Mouse (Mus musculus) liver, embryonic 11.5 days (tissue): Measurements from ENCODE around the gene Gm37240. TPM values are rescaled to one million over a fixed set of nuclear protein-coding genes. Genes with fewer than 3 reads are reported as not detected.

Experiments
- ATAC-seq: fragments of 200-750 bp; cut with Nextera tagmentation; replicated peaks from 2 replicates; pipeline ENCODE4 v1.8.0; 2017; ENCODE audit warnings: moderate number of reproducible peaks, mild to moderate bottlenecking, moderate TSS enrichment, moderate library complexity; ENCODE audit not compliant: low FRiP score
- DNase-seq: peaks from one replicate; pipeline ENCODE4 v3.0.0-alpha.2; 2017; ENCODE audit warnings: low spot score
- H3K27ac ChIP-seq: fragments of 300-500 bp; sonication (generic); 2 replicates; pipeline ENCODE4 v1.5.1; 2014; ENCODE audit warnings: mild to moderate bottlenecking, low read depth, low read length, control low read depth
- H3K27me3 ChIP-seq: fragments of 300-500 bp; sonication (generic); replicated peaks from 2 replicates; pipeline ENCODE4 v1.6.1; 2014; ENCODE audit warnings: low read length, mixed read lengths; ENCODE audit not compliant: control insufficient read depth, insufficient read depth
- H3K36me3 ChIP-seq: fragments of 300-500 bp; sonication (generic); 2 replicates; pipeline ENCODE4 v1.6.1; 2014; ENCODE audit warnings: mild to moderate bottlenecking, low read length, moderate library complexity, mixed read lengths; ENCODE audit not compliant: control insufficient read depth, insufficient read depth
- H3K4me1 ChIP-seq: fragments of 300-500 bp; sonication (generic); replicated peaks from 2 replicates; pipeline ENCODE4 v1.6.1; 2014; ENCODE audit warnings: low read length, mixed read lengths; ENCODE audit not compliant: control insufficient read depth, insufficient read depth
- H3K4me2 ChIP-seq: fragments of 300-500 bp; sonication (generic); 2 replicates; pipeline ENCODE4 v1.6.1; 2014; ENCODE audit warnings: mild to moderate bottlenecking, control low read depth, moderate library complexity
- H3K4me3 ChIP-seq: fragments of 300-500 bp; sonication (generic); 2 replicates; pipeline ENCODE4 v1.5.1; 2014; ENCODE audit warnings: low read depth, low read length, control low read depth
- H3K9ac ChIP-seq: fragments of 300-500 bp; sonication (generic); 2 replicates; pipeline ENCODE4 v1.6.1; 2014; ENCODE audit warnings: low read depth, low read length, control low read depth
- H3K9me3 ChIP-seq: fragments of 300-500 bp; sonication (generic); 2 replicates; pipeline ENCODE4 v1.6.1; 2016; ENCODE audit warnings: low read length, inconsistent platforms, mixed read lengths; ENCODE audit not compliant: control insufficient read depth
- WGBS: fragments of 180-500 bp; shearing (Covaris S2); extraction: QIAGEN DNeasy Blood & Tissue Kit; methylation state at CpG from one replicate; pipeline ENCODE4 v1.1.7; 2014; 5-methylcytosine and 5-hydroxymethylcytosine counted together
- polyA plus RNA-seq: library from polyadenylated mRNA; unstranded; fragments of >200 nt; fragmentation: Nextera tagmentation; extraction: Ambion mirVana; gene quantifications from 2 replicates; pipeline ENCODE4 v1.2.1, GENCODE M21; 2014

The Gm37240 gene
- polyA plus RNA-seq, 1 experiment from 2014 or later = 1.6 TPM

DNA sequence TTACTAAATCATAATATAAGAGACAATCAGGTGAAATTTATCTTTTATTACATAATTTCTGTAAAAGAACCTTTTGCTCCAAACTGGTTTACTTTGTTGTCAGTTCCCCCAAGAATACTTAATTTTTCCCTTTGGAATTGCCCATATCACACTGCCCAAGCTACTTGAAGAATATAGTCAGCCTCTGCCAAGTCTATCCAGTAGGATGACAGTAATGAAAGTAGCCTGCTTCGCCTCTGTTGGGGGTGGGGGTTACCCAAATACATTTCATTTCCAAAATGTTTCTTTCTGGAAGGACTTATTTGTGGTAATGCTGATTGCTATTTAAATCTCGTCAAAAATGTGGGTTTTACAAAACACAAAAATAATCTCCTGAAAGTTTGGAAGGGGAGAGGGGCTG is 935.6 kb downstream of the Gm37240 start:
- no peak for DNase-seq
- Histone ChIP-seq H3K27me3 (no peaks in the 10 kb centered on the region), H3K4me3 (no peak overlapping the region), H3K36me3 (no peaks in the 10 kb centered on the region), H3K4me2 (peak overlapping the region; percentile 48; the same call in 1 of the 2 replicates), H3K9me3 (no peaks in the 10 kb centered on the region), H3K27ac (no peak overlapping the region), H3K4me1 (no peaks in the 10 kb centered on the region), H3K9ac (no peak overlapping the region)
- no peak for ATAC-seq
- WGBS = 57% methylated on average over 2 of the region's 2 CpGs

DNA sequence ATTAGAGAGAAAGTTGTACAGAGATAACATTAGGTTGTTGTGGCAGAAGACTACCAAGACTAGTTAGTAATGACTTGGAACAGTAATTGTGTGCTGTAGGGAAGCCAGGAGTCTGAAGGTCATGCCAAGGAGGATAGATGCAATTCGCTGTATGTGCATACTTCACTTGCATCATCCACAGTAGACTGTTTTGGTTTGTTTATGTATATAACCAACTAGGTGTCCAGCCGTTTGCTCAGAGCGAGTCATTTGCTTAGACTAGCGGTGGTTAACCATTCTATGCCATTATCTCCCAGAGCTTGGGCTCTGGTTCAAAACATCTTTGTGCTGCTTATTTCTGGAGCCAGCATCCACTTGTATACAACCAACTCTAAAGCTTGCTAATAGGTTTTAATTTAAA is 937.9 kb downstream of the Gm37240 start:
- 89% methylated on average over 4 of the region's 4 CpGs for WGBS
- DNase-seq (no peak), ATAC-seq (no peak)
- Histone ChIP-seq H3K27ac (no peak overlapping the region), H3K4me2 (no peak overlapping the region), H3K9me3 (no peaks in the 10 kb centered on the region), H3K27me3 (no peaks in the 10 kb centered on the region), H3K4me1 (no peaks in the 10 kb centered on the region), H3K36me3 (no peaks in the 10 kb centered on the region), H3K4me3 (no peak overlapping the region), H3K9ac (no peak overlapping the region)

DNA sequence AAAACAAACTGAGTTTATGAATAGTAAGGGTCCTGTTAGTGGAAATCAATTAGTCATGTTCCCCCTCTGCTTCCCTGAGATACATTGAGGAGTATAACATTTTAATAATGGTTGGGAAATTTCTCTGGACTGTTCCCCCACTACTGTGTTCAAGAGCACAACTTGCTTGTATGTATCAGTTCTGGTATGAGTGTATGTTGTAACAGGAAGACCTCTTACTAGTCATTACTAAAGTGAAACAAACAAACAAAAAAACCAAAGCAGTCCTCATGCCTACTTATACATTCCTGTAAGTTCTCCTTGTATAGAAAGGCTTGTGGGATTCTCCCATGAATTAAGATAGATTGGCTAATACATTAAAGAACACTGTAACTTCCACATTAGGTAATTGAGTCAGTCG is 940.9 kb downstream of the Gm37240 start:
- Histone ChIP-seq H3K4me1 (no peaks in the 10 kb centered on the region), H3K36me3 (no peaks in the 10 kb centered on the region), H3K27ac (no peak overlapping the region), H3K9ac (no peak overlapping the region), H3K9me3 (no peaks in the 10 kb centered on the region), H3K27me3 (no peaks in the 10 kb centered on the region), H3K4me3 (no peak overlapping the region), H3K4me2 (no peak overlapping the region)
- DNase-seq (no peak), ATAC-seq (no peak)
- WGBS = 87% methylated on average over 1 of the region's 1 CpGs

GRCm38 (mm10) chr3:84944933-84945332 is 942.4 kb downstream of the Gm37240 start:
- H3K4me1 ChIP-seq = no peaks in the 10 kb centered on the region
- H3K4me3 ChIP-seq = no peak overlapping the region
- ATAC-seq = no peak
- 74% methylated on average over 3 of the region's 3 CpGs for WGBS
- no peaks in the 10 kb centered on the region for H3K27me3 ChIP-seq
- H3K36me3 ChIP-seq = no peaks in the 10 kb centered on the region
- no peak overlapping the region for H3K4me2 ChIP-seq
- DNase-seq = no peak
- H3K9ac ChIP-seq = no peak overlapping the region
- no peaks in the 10 kb centered on the region for H3K9me3 ChIP-seq
- no peak overlapping the region for H3K27ac ChIP-seq

- no peaks in the 10 kb centered on the region for H3K27me3 ChIP-seq
- H3K36me3 ChIP-seq = no peaks in the 10 kb centered on the region
- no peak overlapping the region for H3K9ac ChIP-seq
- no peak overlapping the region for H3K4me2 ChIP-seq
- H3K4me1 ChIP-seq = peaks cover 5% of the 10 kb centered on the region
- no peak overlapping the region for H3K4me3 ChIP-seq
- no peak for DNase-seq
- WGBS = 72% methylated on average over 12 of the region's 12 CpGs
- H3K9me3 ChIP-seq = no peaks in the 10 kb centered on the region
- ATAC-seq = peak; percentile 65
- no peak overlapping the region for H3K27ac ChIP-seq
Measured at GRCm38 (mm10) chr3:84937360-84938355, 949.7 kb downstream of the Gm37240 start.

- whole genome bisulfite sequencing = 70% methylated on average over 5 of the region's 5 CpGs
- Histone ChIP-seq H3K4me3 (no peak overlapping the region), H3K27ac (no peak overlapping the region), H3K4me1 (peaks cover 5% of the 10 kb centered on the region), H3K9ac (no peak overlapping the region), H3K4me2 (no peak overlapping the region), H3K36me3 (no peaks in the 10 kb centered on the region), H3K9me3 (no peaks in the 10 kb centered on the region), H3K27me3 (no peaks in the 10 kb centered on the region)
- DNase-seq = no peak
- ATAC-seq = no peak
Measured at GRCm38 (mm10) chr3:84936956-84937355, 950.4 kb downstream of the Gm37240 start.

DNA sequence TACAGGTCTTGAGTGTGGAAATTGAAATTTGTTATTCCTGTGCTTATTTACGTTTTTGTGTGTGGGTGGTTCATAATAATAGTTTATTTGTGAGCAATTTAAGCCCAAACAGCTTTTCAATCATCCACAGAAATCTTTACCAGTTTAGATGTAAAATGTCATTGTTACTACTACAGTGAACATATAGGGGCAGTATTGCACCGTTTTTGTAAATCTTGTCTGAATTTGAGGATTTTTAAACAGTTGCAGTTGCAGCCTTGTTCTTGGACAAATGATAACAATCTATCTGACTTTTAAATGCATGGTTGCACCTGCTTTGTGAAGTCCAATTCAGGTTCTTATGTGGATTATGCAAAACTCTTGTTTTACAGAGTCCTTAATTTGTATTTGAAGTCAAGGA is 951.1 kb downstream of the Gm37240 start:
- Histone ChIP-seq H3K36me3 (no peaks in the 10 kb centered on the region), H3K27me3 (no peaks in the 10 kb centered on the region), H3K4me1 (peaks cover 5% of the 10 kb centered on the region), H3K4me2 (no peak overlapping the region), H3K4me3 (no peak overlapping the region), H3K27ac (no peak overlapping the region), H3K9me3 (no peaks in the 10 kb centered on the region), H3K9ac (no peak overlapping the region)
- DNase-seq = no peak
- WGBS = 62% methylated on average over 2 of the region's 2 CpGs
- no peak for ATAC-seq

GRCm38 (mm10) chr3:84935729-84936128 is 951.6 kb downstream of the Gm37240 start:
- Histone ChIP-seq H3K36me3 (no peaks in the 10 kb centered on the region), H3K27me3 (no peaks in the 10 kb centered on the region), H3K9me3 (no peaks in the 10 kb centered on the region), H3K4me3 (no peak overlapping the region), H3K4me2 (no peak overlapping the region), H3K27ac (no peak overlapping the region), H3K9ac (no peak overlapping the region), H3K4me1 (peaks cover 5% of the 10 kb centered on the region)
- ATAC-seq = no peak
- WGBS = 75% methylated on average over 1 of the region's 1 CpGs
- no peak for DNase-seq

GRCm38 (mm10) chr3:84930683-84931082 is 956.6 kb downstream of the Gm37240 start:
- no peak overlapping the region for H3K9ac ChIP-seq
- H3K27me3 ChIP-seq = no peaks in the 10 kb centered on the region
- 88% methylated on average over 3 of the region's 3 CpGs for WGBS
- H3K4me1 ChIP-seq = no peaks in the 10 kb centered on the region
- no peak overlapping the region for H3K4me2 ChIP-seq
- no peaks in the 10 kb centered on the region for H3K36me3 ChIP-seq
- no peak overlapping the region for H3K4me3 ChIP-seq
- DNase-seq (no peak), ATAC-seq (no peak)
- H3K27ac ChIP-seq = no peak overlapping the region
- no peaks in the 10 kb centered on the region for H3K9me3 ChIP-seq
